Mouse (Mus musculus) bone marrow, adult 2 months (tissue): ENCODE results near the gene Tmed2. TPM values are rescaled to one million over a fixed set of nuclear protein-coding genes. Genes with fewer than 3 reads are reported as not detected.
A peak's percentile ranks its signal among the peaks of the same experiment; 100 is the strongest.
"Not testable (repeated sequence)": the region's sequence is repeated elsewhere in the genome, so short reads cannot be mapped to it uniquely, and the experiment has no call there.

Experiments used
- H3K27ac ChIP-seq: fragments of 200-500 bp; 2 replicates; pipeline ENCODE4 v1.5.1; 2012; ENCODE audit warnings: low read depth, mild to moderate bottlenecking, control low read depth, inconsistent platforms, low read length; ENCODE audit not compliant: control insufficient read depth, poor library complexity, insufficient read depth
- H3K4me1 ChIP-seq: fragments of 200-500 bp; 2 replicates; pipeline ENCODE4 v1.6.1; 2011; ENCODE audit warnings: low read length; ENCODE audit not compliant: control insufficient read depth, insufficient read depth
- H3K4me3 ChIP-seq: fragments of 200-500 bp; replicated peaks from 2 replicates; pipeline ENCODE3; 2011; ENCODE audit warnings: mild to moderate bottlenecking, low read depth, low read length, control low read depth; ENCODE audit not compliant: control insufficient read depth
- CTCF ChIP-seq: fragments of 200-500 bp; IDR thresholded peaks from 2 replicates; pipeline ENCODE4 v1.5.1; 2011; ENCODE audit warnings: low read length, control low read depth; ENCODE audit not compliant: control insufficient read depth, insufficient read depth
- POLR2A ChIP-seq: fragments of 200-500 bp; IDR thresholded peaks from 2 replicates; pipeline ENCODE4 v1.6.1; 2011; ENCODE audit warnings: low read depth, mild to moderate bottlenecking, control low read depth, low read length, borderline replicate concordance; ENCODE audit not compliant: control insufficient read depth
- WGBS: fragments of 180-500 bp; shearing (Covaris S2); methylation state at CpG from one replicate; pipeline ENCODE4 v1.1.7; 2018; 5-methylcytosine and 5-hydroxymethylcytosine counted together
- polyA plus RNA-seq: library from polyadenylated mRNA; stranded (reverse); fragments of >200 nt; gene quantifications from 2 replicates; pipeline ENCODE4 v1.2.4, GENCODE M21; 2011; ENCODE audit warnings: low replicate concordance; ENCODE audit not compliant: missing spikeins, insufficient read depth, insufficient read length

Gene Tmed2
- polyA plus RNA-seq: 117 TPM in 2 replicates

GRCm38 (mm10) chr5:124540383-124540786 is at the start of gene Tmed2:
Tmed2 (plus strand) TSS chr5:124540695.
- peak; percentile 21; the same call in 1 of the 2 replicates for TF ChIP-seq CTCF
- no peak for TF ChIP-seq POLR2A
- Histone ChIP-seq H3K4me1 (no peaks in the 10 kb centered on the region; the same call in 1 of the 2 replicates), H3K27ac (peak within 1 kb of the TSS; percentile 99), H3K4me3 (peak within 1 kb of the TSS; percentile 66)
- WGBS: under 1% methylated on average over 34 of the region's 35 CpGs

GRCm38 (mm10) chr5:124491732-124492131 is 48.8 kb upstream of the Tmed2 start:
- Histone ChIP-seq H3K4me3 (no peak overlapping the region), H3K4me1 (peaks cover 5% of the 10 kb centered on the region), H3K27ac (no peak overlapping the region)
- TF ChIP-seq CTCF: no peak
- TF ChIP-seq POLR2A: no peak
- WGBS: 91% methylated on average over 4 of the region's 4 CpGs

DNA sequence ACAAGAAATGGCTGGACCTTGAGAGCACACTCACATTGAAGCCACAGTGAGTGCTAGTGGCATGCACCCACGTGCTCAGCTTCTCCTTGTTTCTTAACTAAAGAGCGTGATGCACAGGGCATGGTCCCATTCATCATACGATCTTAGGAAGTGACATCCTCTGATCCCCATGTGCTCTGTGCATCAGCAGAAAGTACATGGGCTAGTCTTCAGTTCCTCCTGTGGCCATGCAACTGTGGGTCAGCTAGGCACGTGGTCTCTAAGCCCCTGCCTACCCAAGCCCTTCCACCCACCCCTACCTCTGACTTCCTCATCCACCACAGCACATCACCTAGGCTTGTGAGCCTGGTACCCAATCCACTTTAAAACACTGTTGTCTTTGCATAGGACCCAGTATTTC is 47.9 kb upstream of the Tmed2 start:
- TF ChIP-seq POLR2A (no peak), CTCF (no peak)
- Histone ChIP-seq H3K4me1 (peaks cover 6% of the 10 kb centered on the region), H3K27ac (no peak overlapping the region), H3K4me3 (no peak overlapping the region)
- 48% methylated on average over 4 of the region's 4 CpGs for WGBS

DNA sequence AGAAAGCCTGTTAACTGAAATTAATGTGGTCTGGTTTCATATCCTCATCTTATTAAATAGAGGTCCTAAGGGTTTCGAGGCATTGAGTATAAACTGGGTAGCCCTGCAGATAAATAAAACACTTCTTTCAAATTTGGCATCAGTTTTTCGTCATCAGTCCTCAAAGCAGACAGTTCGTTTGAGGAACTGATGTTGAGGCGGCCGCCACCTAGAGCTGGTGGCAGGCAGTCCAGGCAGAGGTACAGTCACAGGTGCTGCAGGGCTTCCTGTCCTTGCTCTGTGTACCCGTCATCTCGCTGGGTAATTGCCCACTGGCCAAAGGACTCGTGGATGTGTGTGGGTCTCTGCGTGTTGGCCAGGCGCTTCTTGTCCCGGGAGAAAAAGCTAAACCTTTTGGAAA is 47.0 kb upstream of the Tmed2 start:
- Histone ChIP-seq H3K4me1 (peaks cover 11% of the 10 kb centered on the region), H3K4me3 (no peak overlapping the region), H3K27ac (no peak overlapping the region)
- TF ChIP-seq CTCF (peak; percentile 56), POLR2A (no peak)
- WGBS: 32% methylated on average over 11 of the region's 11 CpGs

DNA sequence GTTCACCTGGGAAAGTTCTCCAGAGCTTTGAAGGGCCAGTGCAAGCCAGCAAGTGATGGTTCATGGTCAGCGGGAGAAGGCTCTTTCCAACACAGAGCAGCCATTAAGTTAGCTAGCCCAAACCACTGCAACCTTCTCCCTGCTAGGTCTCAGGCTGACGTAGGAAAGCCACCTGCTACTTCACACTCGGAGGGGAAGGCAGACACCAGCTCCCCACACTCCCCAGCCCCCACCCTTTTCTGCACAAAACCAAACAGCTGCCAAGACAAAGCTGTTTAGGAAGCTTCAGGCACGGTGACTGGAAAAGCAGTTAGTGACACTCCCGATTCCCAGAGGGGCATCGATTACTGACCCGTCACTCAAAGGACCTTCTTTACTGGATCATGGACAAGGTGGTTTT is 44.9 kb upstream of the Tmed2 start:
- Histone ChIP-seq H3K4me1 (peaks cover 13% of the 10 kb centered on the region), H3K4me3 (no peak overlapping the region), H3K27ac (no peak overlapping the region)
- TF ChIP-seq CTCF (no peak), POLR2A (no peak)
- 87% methylated on average over 7 of the region's 7 CpGs for WGBS

DNA sequence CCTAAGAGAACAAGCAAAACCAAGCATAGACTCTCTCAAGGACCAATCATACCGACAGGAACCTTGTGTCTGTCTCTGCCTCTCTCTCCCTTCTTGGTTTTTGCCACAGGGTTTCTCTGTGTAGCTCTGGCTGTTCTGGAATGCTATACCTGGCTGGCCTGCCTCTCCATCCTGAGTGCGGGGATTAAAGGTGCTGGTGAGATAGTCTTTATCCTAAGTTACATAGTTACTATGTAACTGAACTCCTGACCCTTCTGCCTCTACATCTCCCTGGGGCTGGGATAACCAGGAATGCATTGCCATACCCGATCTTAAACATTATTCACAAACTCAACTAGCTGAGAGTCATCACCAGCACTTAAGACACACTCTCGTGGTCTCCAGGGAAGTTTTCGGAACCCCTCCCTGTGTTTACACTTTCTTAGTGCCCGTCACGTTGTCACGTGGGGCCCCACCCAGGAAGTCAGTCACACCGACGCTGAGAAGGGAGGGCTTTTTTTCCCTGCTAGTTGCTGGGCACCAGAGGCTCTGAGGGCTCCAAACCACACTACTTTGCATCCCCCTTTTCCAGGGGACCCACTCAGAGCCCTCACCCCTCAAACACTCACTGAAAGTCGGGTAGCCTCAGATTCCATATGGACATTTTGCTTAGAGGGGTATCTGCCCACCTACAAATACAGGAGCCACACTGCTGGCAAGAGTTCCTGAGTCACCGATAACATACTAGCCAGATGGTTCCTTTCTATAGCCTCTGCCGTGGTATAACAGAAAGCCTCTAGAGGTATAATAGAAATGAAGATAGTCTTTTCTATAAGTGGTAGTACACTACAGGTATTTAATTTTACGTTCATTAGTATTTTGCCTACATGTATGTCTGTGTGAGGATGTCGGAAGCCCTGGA is 43.6 kb upstream of the Tmed2 start:
- TF ChIP-seq POLR2A (no peak), CTCF (no peak)
- no peak overlapping the region for H3K4me3 ChIP-seq
- H3K4me1 ChIP-seq: peaks cover 13% of the 10 kb centered on the region
- WGBS: 33% methylated on average over 15 of the region's 15 CpGs
- peak overlapping the region; percentile 60 for H3K27ac ChIP-seq

GRCm38 (mm10) chr5:124498221-124498876 is 42.1 kb upstream of the Tmed2 start:
- Histone ChIP-seq H3K4me1 (peaks cover 10% of the 10 kb centered on the region), H3K4me3 (no peak overlapping the region), H3K27ac (no peak overlapping the region)
- TF ChIP-seq POLR2A (no peak), CTCF (no peak)
- 19% methylated on average over 9 of the region's 9 CpGs for WGBS

- no peak overlapping the region for H3K27ac ChIP-seq
Observed at GRCm38 (mm10) chr5:124499001-124499400, 41.5 kb upstream of the Tmed2 start.

DNA sequence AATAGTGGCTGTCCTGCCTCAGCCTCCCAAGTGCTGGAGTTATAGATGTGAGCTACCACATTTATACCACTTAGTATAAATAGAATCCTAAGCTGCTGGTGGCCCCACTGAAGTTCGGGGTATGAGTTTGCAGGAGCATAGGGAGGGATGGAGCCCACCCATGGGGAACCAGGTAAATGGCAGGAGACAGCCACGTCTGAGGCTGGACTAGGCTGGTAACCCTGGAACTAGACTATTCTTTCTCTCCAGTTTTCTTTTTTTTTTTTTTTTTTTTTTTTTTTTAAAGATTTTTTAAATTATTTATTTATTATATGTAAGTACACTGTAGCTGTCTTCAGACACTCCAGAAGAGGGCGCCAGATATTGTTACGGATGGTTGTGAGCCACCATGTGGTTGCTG is 40.5 kb upstream of the Tmed2 start:
- not testable (repeated sequence) for H3K4me3 ChIP-seq, H3K4me1 ChIP-seq, H3K27ac ChIP-seq
- WGBS: 66% methylated on average over 4 of the region's 4 CpGs

More at GRCm38 (mm10) chr5:124499001-124499400, 41.5 kb upstream of the Tmed2 start:
- Histone ChIP-seq H3K4me1 (peaks cover 8% of the 10 kb centered on the region), H3K4me3 (no peak overlapping the region)
- no peak for TF ChIP-seq POLR2A
- TF ChIP-seq CTCF: no peak
- 63% methylated on average over 5 of the region's 5 CpGs for WGBS
